Mouse (Mus musculus) midbrain, embryonic 11.5 days (tissue): Measurements from ENCODE around the gene Rtp4. TPM values are rescaled to one million over a fixed set of nuclear protein-coding genes. Genes with fewer than 3 reads are reported as not detected.

Experiments used
- ATAC-seq: fragments of 200-750 bp; cut with Nextera tagmentation; 2 replicates; pipeline ENCODE4 v1.8.0; 2017; ENCODE audit warnings: moderate TSS enrichment, moderate library complexity; ENCODE audit not compliant: low FRiP score
- DNase-seq: peaks from one replicate; pipeline ENCODE4 v3.0.0; 2015; ENCODE audit warnings: low spot score; ENCODE audit errors: missing footprints
- H3K27ac ChIP-seq: fragments of 300-500 bp; sonication (generic); 2 replicates; pipeline ENCODE4 v1.5.1; 2014; ENCODE audit warnings: low read depth, low read length
- H3K27me3 ChIP-seq: fragments of 300-500 bp; sonication (generic); 2 replicates; pipeline ENCODE4 v1.6.1; 2014; ENCODE audit warnings: mild to moderate bottlenecking, low read length, moderate library complexity, mixed read lengths; ENCODE audit not compliant: control insufficient read depth, insufficient read depth
- H3K36me3 ChIP-seq: fragments of 300-500 bp; sonication (generic); 2 replicates; pipeline ENCODE4 v1.6.1; 2014; ENCODE audit warnings: mild to moderate bottlenecking, low read length, moderate library complexity, mixed read lengths; ENCODE audit not compliant: control insufficient read depth, insufficient read depth
- H3K4me1 ChIP-seq: fragments of 300-500 bp; sonication (generic); 2 replicates; pipeline ENCODE4 v1.6.1; 2014; ENCODE audit warnings: low read length; ENCODE audit not compliant: control insufficient read depth, insufficient read depth
- H3K4me2 ChIP-seq: fragments of 300-500 bp; sonication (generic); 2 replicates; pipeline ENCODE4 v1.6.1; 2014; ENCODE audit warnings: mild to moderate bottlenecking, moderate library complexity
- H3K4me3 ChIP-seq: fragments of 300-500 bp; sonication (generic); 2 replicates; pipeline ENCODE4 v1.5.1; 2014; ENCODE audit warnings: low read depth, low read length
- H3K9ac ChIP-seq: fragments of 300-500 bp; sonication (generic); 2 replicates; pipeline ENCODE4 v1.6.1; 2014; ENCODE audit warnings: low read length
- H3K9me3 ChIP-seq: fragments of 300-500 bp; sonication (generic); 2 replicates; pipeline ENCODE4 v1.6.1; 2016; ENCODE audit warnings: low read length; ENCODE audit not compliant: control insufficient read depth
- WGBS: fragments of 180-500 bp; shearing (Covaris S2); extraction: QIAGEN DNeasy Blood & Tissue Kit; methylation state at CpG from one replicate; pipeline ENCODE4 v1.1.7; 2014; 5-methylcytosine and 5-hydroxymethylcytosine counted together
- polyA plus RNA-seq: library from polyadenylated mRNA; unstranded; fragments of >200 nt; fragmentation: Nextera tagmentation; extraction: Ambion mirVana; gene quantifications from 2 replicates; pipeline ENCODE4 v1.2.1, GENCODE M21; 2014

Gene Rtp4
- polyA plus RNA-seq, 1 experiment from 2014 or later, result 2.2 TPM

DNA sequence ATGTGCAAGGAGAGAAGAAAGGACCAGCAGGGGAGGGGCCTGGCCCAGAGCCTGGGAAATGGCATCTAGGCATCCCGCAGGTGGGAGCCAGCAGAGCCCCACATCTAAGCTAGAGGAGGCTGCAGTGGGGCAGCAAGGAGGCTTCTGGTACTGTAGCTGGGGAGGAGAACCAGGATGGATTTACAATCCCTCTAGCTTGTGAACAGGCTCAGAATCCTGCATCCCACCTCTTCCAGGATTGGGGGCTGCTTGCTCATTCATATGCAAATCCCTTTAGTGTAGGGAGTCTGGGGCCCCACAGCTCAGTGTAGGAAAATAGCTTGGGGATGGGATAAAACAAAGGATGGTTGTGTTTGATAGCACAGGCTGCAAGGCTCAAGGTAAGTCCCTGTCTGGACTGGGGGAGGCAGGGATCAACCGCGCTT, 15.8 kb upstream of the Rtp4 start:
- Histone ChIP-seq H3K4me3 (no peak overlapping the region), H3K4me1 (peaks cover 30% of the 10 kb centered on the region), H3K27ac (peak overlapping the region; percentile 17; the same call in 1 of the 2 replicates), H3K4me2 (no peak overlapping the region), H3K36me3 (no peaks in the 10 kb centered on the region), H3K9ac (no peak overlapping the region), H3K27me3 (no peaks in the 10 kb centered on the region), H3K9me3 (no peaks in the 10 kb centered on the region)
- DNase-seq, result peak; percentile 90
- ATAC-seq, result peak; percentile 95
- WGBS, result 14% methylated on average over 3 of the region's 3 CpGs

DNA sequence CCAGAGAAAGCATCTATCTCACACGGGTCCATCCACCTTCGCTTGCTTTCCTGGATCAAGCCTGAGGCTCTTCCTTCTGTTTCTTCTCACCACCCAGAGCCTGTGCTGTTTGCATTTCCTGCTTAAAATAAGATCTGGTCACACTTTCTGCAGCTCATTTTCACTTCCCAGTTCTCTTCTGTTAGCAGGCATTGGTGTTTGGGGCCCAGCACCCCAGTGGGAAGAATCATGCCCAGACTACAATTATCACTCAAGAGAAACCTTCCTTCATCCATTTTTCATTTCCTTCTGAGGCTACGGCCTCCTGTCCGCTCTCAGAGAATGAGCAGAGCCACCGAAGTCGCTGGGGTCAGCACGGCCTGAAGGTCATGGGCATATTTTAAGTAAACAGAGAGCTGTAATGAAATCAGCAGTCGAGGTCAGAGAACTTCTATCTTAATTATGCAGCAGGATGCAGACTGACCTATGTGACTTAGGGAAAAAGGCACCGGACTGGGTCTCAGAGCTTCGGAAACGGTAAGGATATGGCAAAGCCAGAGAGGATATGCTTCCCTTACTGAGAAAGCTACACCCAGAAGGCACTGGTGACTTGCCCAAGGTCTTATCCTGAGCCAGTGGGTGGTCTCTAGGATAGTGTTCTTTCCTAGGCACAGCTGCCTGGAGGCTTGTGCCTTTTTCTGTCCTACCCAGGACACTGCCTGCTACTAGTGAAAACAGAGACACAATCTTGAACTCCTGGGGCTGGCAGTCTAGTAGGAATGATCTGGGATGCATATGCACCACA, 14.0 kb upstream of the Rtp4 start:
- ATAC-seq (no peak), DNase-seq (peak; percentile 82)
- Histone ChIP-seq H3K4me1 (peaks cover 30% of the 10 kb centered on the region), H3K27me3 (no peaks in the 10 kb centered on the region), H3K4me3 (no peak overlapping the region), H3K36me3 (0 out of 2 replicates have a peak, but pooled peaks cover under 1% of the 10 kb centered on the region), H3K9me3 (no peaks in the 10 kb centered on the region), H3K27ac (peak overlapping the region; percentile 14; the same call in 1 of the 2 replicates), H3K9ac (no peak overlapping the region), H3K4me2 (no peak overlapping the region)
- WGBS, result 55% methylated on average over 11 of the region's 11 CpGs

DNA sequence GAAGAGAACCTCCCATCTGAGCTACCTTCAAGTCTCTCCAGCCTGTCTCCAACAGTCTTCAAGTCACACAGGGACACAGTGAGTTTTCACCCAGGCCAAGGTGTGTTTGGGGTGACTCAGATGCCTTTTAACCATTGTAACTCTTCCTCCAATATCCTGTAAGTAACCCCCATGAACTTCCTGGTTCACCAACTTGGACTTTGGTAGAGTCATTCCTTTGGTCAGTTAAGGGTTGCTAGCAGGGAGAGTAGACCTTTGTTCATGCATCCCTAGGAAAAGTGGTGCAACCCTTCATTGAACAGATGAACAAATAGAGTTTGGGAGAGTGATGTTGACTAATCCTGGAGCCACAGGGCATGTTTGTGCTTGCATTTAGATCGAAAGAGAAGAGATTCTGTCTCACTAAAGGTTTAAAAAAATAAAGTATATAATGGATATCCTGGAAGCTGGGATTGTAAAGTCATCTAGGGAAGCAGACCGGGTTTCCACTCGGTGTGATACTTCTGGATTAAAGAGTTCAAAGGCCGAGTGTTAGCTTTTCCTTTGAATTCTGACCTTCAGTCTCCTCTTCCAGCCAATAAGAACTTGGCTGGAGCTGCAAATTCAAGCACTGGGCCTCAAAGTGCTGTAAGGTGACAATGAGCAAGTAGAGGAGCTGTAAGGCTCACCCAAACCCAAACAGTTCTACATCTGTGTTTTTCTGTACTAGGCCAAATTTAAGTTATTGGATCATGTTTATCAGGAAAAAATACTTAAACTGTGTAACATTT, 8.7 kb upstream of the Rtp4 start:
- H3K4me1 ChIP-seq, result peaks cover 2% of the 10 kb centered on the region; the same call in 1 of the 2 replicates

DNA sequence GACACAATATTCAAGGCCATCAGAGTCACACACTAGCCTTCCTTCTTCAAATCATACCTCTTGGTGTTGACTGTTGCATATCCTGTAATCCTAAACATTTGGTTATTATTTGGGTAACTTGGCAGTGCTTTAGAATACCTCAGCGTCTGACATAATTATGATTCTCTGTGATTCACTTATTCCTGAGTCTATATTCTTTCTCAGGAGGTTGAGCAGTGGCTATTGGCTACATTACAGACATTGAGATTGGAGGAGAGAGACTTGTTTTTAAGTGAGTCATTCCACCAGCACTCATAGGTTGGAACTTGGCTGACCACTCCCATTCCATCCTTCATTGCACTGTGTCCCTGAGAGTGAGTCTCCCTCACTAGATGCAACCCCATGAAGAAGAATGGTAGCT, 6.7 kb upstream of the Rtp4 start:
- no peak for ATAC-seq
- WGBS, result 95% methylated on average over 1 of the region's 1 CpGs

More for the DNA sequence above, 8.7 kb upstream of the Rtp4 start:
- Histone ChIP-seq H3K9ac (no peak overlapping the region), H3K4me2 (no peak overlapping the region), H3K9me3 (no peaks in the 10 kb centered on the region), H3K4me3 (no peak overlapping the region), H3K36me3 (0 out of 2 replicates have a peak, but pooled peaks cover 3% of the 10 kb centered on the region), H3K27ac (no peak overlapping the region), H3K27me3 (no peaks in the 10 kb centered on the region)
- peak; percentile 60 for DNase-seq
- WGBS, result 63% methylated on average over 4 of the region's 4 CpGs
- ATAC-seq, result no peak

DNA sequence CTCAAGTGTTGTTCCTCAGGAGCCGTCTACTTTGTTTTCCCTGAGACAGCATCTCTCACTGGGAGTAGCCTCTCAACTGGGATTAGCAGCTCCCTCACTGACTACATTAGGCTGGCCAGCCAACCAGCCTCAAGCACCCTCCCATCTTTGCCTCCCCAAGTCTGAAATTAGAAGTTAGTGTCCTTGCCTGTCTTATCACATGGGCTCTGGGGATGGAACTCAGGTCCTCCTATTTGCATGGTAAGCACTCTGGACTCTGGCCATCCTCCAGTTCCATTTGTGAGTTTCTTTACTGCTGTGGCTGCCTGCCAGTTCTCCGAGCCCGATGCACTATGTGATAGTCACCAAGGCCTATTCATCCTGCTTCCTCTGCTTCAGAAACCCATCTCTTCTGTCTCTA, 4.3 kb upstream of the Rtp4 start:
- Histone ChIP-seq H3K9ac (no peak overlapping the region), H3K36me3 (0 out of 2 replicates have a peak, but pooled peaks cover 3% of the 10 kb centered on the region), H3K9me3 (no peaks in the 10 kb centered on the region), H3K27me3 (no peaks in the 10 kb centered on the region), H3K4me1 (peaks cover 2% of the 10 kb centered on the region; the same call in 1 of the 2 replicates), H3K27ac (no peak overlapping the region), H3K4me2 (no peak overlapping the region), H3K4me3 (no peak overlapping the region)
- ATAC-seq (no peak), DNase-seq (peak; percentile 17)
- WGBS, result 78% methylated on average over 3 of the region's 3 CpGs

More for the DNA sequence above, 6.7 kb upstream of the Rtp4 start:
- H3K27me3 ChIP-seq, result no peaks in the 10 kb centered on the region
- no peaks in the 10 kb centered on the region for H3K9me3 ChIP-seq
- H3K27ac ChIP-seq, result no peak overlapping the region
- no peak overlapping the region for H3K4me3 ChIP-seq
- no peaks in the 10 kb centered on the region for H3K4me1 ChIP-seq
- 0 out of 2 replicates have a peak, but pooled peaks cover 3% of the 10 kb centered on the region for H3K36me3 ChIP-seq
- peak; percentile 75 for DNase-seq
- H3K9ac ChIP-seq, result no peak overlapping the region
- H3K4me2 ChIP-seq, result no peak overlapping the region

DNA sequence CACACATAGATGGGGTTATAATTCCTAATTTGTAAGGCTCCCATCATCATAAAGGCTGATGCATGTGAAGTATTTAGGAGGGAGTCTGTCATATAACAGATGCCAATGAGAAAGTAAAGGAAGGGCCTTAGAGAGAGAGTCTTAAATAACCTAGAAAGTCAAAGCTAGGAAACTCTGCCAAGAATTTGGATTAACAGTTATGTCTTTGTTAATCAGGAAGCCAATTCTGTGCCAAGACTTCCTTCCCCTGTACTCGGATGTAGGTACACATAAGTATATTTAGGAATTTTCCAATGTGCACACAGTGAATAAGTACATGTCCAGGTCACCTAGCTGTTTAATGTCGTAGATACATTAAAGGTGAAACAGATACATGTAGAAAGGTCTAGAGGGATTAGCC, 3.5 kb upstream of the Rtp4 start:
- Histone ChIP-seq H3K9ac (no peak overlapping the region), H3K36me3 (no peaks in the 10 kb centered on the region), H3K27me3 (no peaks in the 10 kb centered on the region), H3K27ac (no peak overlapping the region), H3K4me3 (no peak overlapping the region), H3K4me2 (no peak overlapping the region), H3K4me1 (peaks cover 5% of the 10 kb centered on the region; the same call in 1 of the 2 replicates), H3K9me3 (no peaks in the 10 kb centered on the region)
- no peak for DNase-seq
- WGBS, result 89% methylated on average over 2 of the region's 2 CpGs
- ATAC-seq, result no peak

DNA sequence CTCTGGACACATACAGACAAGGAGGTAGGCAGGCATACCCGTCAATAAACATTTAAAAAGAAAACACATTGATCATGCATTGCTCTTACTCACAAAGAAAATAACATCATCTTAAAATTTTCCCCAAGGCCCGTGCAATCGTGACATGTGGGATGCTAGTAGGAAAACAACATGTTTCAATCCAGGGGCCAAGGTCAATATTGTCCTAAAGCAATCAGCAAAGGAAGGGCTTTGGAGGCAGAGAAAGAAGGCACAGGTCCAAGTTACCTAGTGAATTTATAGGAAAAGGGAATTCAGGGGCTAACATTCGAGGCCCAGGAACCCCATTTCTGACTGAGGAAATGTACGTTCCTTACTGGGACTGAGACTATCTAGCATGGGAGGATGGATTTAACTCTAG, 2.9 kb upstream of the Rtp4 start:
- 90% methylated on average over 5 of the region's 5 CpGs for WGBS
- H3K4me2 ChIP-seq, result no peak overlapping the region

DNA sequence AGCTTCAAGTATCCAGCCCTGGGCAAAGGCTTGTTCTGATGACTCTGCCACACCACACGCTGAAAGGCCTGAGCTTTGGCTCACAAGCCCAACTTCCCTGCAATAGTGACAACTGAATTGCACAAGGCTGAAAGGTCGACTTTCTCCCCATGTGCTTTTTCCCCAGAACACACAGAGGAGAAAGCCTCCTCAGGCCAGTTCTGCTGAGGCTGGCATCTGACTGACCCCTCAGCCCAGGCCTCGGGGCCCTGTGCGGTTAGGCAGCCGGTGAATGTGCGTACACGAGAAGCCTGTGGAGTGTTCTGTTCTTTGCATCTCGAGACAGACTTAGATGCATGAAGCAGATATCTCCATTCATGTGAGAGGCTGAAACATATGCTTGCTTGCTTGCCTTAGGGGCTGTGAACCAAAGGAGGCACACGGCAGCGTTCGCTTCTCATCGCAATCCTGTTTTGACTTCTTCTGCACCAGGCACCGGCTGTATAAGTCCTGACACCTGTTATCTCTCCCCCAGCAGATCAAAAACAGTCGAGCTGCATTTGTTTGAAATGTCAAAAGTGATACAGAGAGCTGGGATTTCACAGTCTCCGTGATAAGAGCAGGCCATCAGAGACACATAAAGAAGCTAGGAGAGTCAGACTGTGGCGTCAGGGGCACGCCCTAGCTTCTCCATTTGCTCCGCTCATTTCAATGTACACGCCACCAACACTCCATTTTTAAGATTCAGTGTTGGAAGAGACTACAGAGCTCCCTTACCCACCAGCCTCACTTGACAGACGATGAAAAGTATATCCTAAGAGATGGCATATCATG, 2.1 kb upstream of the Rtp4 start:
- ATAC-seq (no peak), DNase-seq (peak; percentile 68)
- Histone ChIP-seq H3K36me3 (no peaks in the 10 kb centered on the region), H3K4me3 (no peak overlapping the region), H3K4me2 (no peak overlapping the region; the same call in 1 of the 2 replicates), H3K9ac (no peak overlapping the region), H3K27ac (no peak overlapping the region), H3K4me1 (peaks cover 5% of the 10 kb centered on the region; the same call in 1 of the 2 replicates), H3K9me3 (no peaks in the 10 kb centered on the region), H3K27me3 (no peaks in the 10 kb centered on the region)
- WGBS, result 82% methylated on average over 20 of the region's 20 CpGs

More for the DNA sequence above, 2.9 kb upstream of the Rtp4 start:
- DNase-seq (peak; percentile 19), ATAC-seq (no peak)
- Histone ChIP-seq H3K4me3 (no peak overlapping the region), H3K4me1 (peaks cover 5% of the 10 kb centered on the region; the same call in 1 of the 2 replicates), H3K9ac (no peak overlapping the region), H3K27ac (no peak overlapping the region), H3K9me3 (no peaks in the 10 kb centered on the region), H3K36me3 (no peaks in the 10 kb centered on the region), H3K27me3 (no peaks in the 10 kb centered on the region)
